Mouse (Mus musculus) gastrocnemius, postnatal 36 days (tissue): ENCODE results near the gene Gm815. TPM values are rescaled to one million over a fixed set of nuclear protein-coding genes. Genes with fewer than 3 reads are reported as not detected.
A peak's percentile ranks its signal among the peaks of the same experiment; 100 is the strongest.

Experiments used
- DNase-seq, 2 experiments: peaks; one replicate each; pipeline ENCODE4 v3.0.0; 2022
- intact Hi-C: fragments of 180-260 bp; cut with DNase I; formaldehyde crosslinking; loops from one replicate; pipeline ENCODE4 v1.15.1; 2025
- long read RNA-seq, 2 experiments: library from polyadenylated mRNA; stranded (forward); transcript quantifications; one replicate each; pipeline ENCODE4 v2.0.0; 2021
- total RNA-seq, 2 experiments: library from RNA; stranded (reverse); gene quantifications; 2 replicates each; pipeline ENCODE4 v1.2.3; 2021

Gm815 gene
- total RNA-seq = not detected
- long read RNA-seq, experiment 1 = 0 reads
- long read RNA-seq, experiment 2 = 0 reads

- intact Hi-C loops = no loop called here
- no peak for DNase-seq
These were observed at the start of gene Gm815 for GRCm38 (mm10) chr19:26885616-26886015. TSS of gene Gm815 (plus strand) at chr19:26885881.

DNA sequence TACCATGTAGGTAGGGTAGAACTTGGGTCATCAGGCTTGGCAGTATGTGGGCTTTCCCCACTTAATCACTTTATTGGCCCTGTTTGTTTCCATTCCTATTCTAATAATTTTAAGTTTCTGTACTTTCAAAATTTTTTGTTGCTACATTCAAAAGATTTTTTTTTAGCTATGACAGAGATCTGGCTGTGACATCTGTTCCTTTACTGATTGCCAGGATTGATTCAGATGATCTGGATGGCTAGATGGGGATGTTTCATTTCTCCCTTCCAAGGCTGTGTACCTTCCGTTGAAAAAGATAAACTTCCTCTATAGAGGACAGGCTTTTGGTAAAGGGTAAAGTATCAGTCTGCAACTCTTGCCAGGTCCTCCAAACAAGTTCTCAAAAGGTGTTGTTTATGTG lies 48.1 kb upstream of the Gm815 start:
- intact Hi-C loops = no loop called here
- no peak for DNase-seq

DNA sequence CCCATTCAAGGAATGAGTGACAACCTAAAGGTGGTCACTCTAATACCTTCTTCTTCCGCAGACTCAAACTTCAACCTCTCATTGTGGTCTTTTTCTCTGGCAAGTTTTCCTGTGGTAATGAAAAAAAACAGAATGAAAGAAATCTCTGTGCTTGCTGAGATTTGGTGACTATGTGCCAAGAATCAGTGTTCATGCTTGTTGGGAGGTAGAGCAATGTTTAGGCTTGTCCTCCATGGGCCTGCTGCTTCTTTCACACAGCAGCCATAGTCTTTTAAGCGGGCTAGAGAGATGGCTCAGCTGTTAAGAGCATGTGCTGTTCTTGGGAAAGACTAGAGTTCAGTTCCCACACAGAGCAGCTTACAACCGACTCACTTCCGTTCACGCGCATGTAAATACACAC lies 41.8 kb upstream of the Gm815 start:
- intact Hi-C loops = no loop called here
- no peak for DNase-seq

DNA sequence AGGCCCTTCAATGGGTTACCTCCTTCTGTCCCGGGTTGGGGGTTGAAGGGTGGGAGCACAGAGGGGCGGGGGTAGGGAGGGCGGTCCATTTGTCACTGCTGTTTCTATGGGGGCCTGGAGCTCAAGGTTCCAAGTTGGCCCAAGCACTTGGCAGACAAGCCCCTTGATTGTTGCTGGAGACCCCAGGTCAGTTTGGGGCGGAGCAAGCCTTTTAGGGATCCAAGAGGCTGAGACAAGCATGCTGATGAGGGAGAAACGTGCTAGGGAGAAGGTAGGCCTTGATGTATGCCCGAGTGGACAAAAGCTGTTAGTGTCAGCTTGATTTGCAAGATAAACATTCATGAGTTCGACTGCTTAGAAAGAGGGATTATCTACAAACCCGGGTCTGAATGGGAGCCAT lies 40.9 kb upstream of the Gm815 start:
- no peak for DNase-seq
- intact Hi-C loops = no loop called here

- DNase-seq = peak; percentile 65 to 69
- intact Hi-C loops = no loop called here
These were observed 40.2 kb upstream of the Gm815 start for GRCm38 (mm10) chr19:26845276-26846016.

- no peak for DNase-seq
- intact Hi-C loops = no loop called here
These were observed 39.7 kb upstream of the Gm815 start for GRCm38 (mm10) chr19:26846017-26846285.

DNA sequence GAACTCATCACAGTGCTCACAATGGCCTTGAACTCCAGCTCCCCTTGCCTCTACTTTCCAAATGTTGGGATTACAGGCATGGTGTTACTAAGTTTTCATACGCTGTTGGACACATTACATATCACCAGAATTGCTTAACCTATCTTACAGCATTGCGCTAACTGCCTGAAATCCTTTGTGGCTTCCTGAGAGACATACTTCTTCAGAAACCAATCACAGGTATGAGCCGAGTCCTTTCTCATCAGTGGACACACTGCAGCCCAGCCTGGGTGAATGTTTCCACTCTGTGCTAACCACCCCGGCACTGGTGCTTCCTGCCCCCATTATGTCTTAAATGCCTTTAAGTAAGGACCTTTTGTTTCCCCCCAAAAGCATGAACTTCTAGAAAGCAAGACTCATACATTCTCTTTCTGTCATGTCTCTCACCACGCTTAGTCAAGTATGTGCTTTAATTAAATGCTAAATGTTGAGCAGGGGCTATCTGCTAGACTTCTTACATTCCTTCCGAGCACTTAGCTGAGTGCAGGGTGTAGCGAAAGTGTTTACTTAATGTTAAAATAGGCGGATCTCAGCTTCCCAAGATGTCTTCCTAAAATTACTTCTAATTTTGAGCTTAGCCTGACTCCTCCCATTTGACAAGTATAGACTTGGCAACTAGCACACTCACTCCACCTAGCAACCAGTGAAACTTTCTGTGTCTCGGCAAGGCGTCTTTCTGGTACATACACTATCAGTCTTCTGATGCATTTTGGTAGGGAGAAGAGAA lies 34.5 kb upstream of the Gm815 start:
- intact Hi-C loops = no loop called here
- DNase-seq = no peak

DNA sequence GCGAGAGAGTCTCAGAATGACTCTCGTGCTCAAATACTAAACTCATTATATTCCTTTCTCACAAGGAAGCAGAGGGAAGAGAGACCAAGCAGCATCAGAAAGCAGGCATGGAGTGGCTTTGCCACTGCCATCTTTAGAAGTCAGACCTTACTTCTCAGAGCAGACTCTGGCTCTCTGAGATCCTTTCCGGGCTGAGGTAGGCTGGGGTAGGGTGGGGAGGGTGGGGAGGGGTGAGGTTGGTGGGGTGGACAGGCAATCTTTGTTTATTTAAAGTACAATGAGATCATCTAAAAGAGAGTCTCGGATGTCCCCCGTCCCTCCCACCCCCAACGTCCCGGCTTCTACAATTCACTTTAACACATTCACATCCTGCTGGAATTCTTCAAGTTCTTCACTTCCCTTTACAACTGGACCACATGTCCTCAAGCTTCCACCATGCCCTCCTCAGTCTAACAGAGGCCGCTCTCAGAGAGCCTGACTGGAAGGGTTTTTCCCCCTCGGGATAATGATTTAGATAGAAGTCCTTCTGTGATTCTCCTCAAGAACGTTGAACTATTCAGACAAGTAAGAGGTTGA lies 33.3 kb upstream of the Gm815 start:
- no peak for DNase-seq

DNA sequence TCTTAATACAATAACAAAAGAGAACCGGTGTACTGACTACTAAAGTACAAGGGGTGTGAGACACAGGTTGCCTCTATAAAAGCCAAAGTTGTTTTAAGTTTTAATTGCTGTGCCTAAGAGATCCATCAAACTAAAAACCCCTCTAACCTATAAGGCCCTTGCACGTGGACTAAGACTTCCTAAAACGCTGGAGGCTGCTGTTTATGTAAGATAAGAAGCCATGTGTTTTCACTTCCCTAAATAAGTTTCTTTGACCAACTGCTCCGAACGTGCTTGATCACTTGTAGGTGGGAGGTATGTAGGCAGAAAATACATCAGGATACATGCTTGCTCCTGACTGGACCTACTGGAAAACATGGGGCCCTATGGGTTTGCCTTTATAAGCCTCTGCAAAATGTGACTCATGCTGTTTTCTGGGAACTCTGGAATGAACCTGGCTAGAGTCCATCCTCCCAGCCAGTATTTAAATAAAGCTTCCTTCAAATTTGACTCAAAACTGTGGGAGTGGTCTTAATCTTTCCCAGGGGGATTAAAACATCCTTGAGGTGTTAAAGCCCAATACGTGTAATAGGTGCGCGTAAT lies 31.9 kb upstream of the Gm815 start:
- intact Hi-C loops = no loop called here
- DNase-seq = no peak

More for the DNA sequence above, 33.3 kb upstream of the Gm815 start:
- intact Hi-C loops = no loop called here

GRCm38 (mm10) chr19:26854661-26855060 lies 31.0 kb upstream of the Gm815 start:
- no peak for DNase-seq
- intact Hi-C loops = no loop called here

GRCm38 (mm10) chr19:26855152-26855551 lies 30.5 kb upstream of the Gm815 start:
- DNase-seq = no peak
- intact Hi-C loops = no loop called here

- intact Hi-C loops = no loop called here
- DNase-seq = no peak
These were observed 27.1 kb upstream of the Gm815 start for GRCm38 (mm10) chr19:26858427-26859194.

GRCm38 (mm10) chr19:26859195-26859570 lies 26.5 kb upstream of the Gm815 start:
- DNase-seq = no peak
- intact Hi-C loops = no loop called here

DNA sequence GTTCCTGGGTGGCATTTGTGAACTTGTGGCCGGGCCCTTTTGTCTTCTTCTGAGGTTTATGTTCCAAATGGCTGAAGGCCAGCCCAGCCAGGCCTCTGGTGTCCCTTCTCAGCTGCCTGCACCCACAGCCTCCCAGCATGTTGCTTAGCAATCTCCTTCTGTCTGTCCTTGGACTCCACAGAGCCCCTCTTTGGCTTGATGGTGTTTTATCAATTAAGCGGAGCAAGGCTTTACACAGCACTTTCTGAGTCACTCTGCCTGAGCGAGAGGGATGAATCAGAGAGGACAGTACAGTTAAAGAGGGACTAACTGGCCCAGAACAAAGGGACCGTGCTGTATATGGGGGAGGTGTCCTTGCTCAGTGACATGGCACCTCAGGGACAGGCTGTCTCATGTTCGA lies 22.0 kb upstream of the Gm815 start:
- intact Hi-C loops = no loop called here
- no peak for DNase-seq

DNA sequence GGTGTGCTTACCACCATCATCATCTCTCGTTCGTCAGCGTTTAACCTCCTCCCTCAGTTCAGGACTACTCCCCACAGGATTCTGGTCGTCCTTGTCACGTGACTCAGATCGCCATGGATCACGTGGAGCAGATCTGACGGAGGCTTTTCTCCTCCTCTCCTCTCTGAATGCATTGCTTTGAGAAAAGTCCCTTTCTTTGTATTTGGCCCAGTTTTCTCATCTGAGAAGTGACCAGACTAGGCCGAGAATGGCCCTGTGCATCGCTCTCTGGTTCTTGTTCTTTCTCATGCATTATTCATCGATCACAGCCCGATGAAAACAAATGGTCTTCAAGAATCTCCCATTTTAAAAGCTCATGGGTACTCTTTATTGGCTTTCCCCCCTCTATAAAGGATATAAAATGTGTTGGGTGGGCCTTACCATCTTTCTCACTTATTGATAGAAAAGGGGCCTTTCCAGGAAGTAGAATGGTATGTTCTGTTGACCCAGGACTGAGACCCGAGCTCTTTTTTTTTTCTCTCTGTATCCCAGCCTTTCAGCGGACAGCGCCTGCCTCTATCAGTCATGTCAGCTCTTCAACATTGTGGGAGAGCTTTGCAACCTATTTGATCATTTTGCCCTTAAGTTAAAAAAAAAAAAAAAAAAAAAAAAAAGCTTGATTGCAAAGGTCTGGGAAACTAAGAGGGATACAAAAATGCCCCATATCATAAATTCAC lies 20.5 kb upstream of the Gm815 start:
- no peak for DNase-seq
- intact Hi-C loops = no loop called here

GRCm38 (mm10) chr19:26865736-26866135 lies 19.9 kb upstream of the Gm815 start:
- intact Hi-C loops = no loop called here

DNA sequence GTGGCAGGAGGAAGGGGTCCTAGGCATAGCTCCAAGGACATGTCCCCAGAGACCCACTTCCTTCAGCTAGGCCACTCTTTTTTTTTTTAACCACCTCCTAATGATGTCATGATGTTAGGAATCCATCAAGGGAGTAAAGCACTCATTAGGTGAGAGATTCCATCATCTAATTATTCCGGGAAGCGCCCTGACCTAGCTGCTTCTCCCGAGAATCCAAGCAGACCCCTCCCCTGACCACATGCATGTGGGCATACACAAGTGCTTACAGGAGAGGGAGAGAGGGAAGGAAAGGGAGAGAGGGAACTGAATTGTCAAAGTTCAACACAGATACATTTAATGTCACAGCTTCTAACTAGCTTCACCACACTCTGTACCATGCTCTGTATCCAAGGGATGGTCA lies 16.1 kb upstream of the Gm815 start:
- intact Hi-C loops = no loop called here

More at GRCm38 (mm10) chr19:26865736-26866135, 19.9 kb upstream of the Gm815 start:
- DNase-seq = no peak

DNA sequence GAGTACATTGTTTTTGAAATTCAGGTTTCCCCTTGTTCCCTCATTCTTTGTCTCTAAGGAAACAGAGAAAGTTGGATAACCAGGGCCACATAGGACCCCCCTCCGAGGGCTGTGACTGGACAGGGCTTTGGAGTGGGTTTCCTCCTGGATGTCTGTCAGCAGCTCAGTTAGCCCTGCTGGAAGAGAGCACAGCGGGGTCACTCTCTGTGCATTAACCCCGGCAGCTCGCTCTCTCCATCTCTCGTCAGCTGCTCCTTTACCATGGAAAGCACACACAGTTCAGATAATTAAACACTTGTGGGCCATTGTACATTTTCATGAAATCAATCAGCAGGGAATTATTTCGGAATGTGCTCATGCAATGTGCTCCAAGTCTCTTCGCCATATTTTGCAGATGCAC lies 15.4 kb upstream of the Gm815 start:
- intact Hi-C loops = no loop called here

More for the DNA sequence above, 16.1 kb upstream of the Gm815 start:
- DNase-seq = no peak

GRCm38 (mm10) chr19:26871096-26871495 lies 14.6 kb upstream of the Gm815 start:
- DNase-seq = no peak
- intact Hi-C loops = no loop called here

More for the DNA sequence above, 15.4 kb upstream of the Gm815 start:
- no peak for DNase-seq

GRCm38 (mm10) chr19:26872886-26873285 lies 12.8 kb upstream of the Gm815 start:
- DNase-seq = no peak
- intact Hi-C loops = no loop called here
